10 mouse cellular contexts compared by ENCODE assay signal in genomic region chr14:21748142-21748870, GRCm38 (mm10). TPM values are rescaled to one million over a fixed set of nuclear protein-coding genes. Genes with fewer than 3 reads are reported as not detected.
DNase-seq lines count a peak whose midpoint lies in the region; ATAC-seq and TF ChIP-seq lines count a peak whose summit lies in the region.
"Had no signal": no experiment of that assay in that cellular context is flagged by ENCODE, and none has a peak within 500 bp of the region (broad histone marks: within the 10 kb centered on the region; RNA-seq: fewer than 3 reads in every experiment).

No protein-coding gene starts in this region.

- ATAC-seq in intestine, postnatal 0 days = no peak
- no peak for ATAC-seq in intestine, embryonic 16.5 days
- no peak for ATAC-seq in monocyte, adult 5-6 weeks (replicated peaks; ENCODE audit: insufficient number of reproducible peaks, low FRiP score, low TSS enrichment, poor library complexity, severe bottlenecking)

- WGBS in intestine, postnatal 0 days = 42% methylated on average over 15 of the region's 15 CpGs
- WGBS in intestine, embryonic 16.5 days = 37% methylated on average over 15 of the region's 15 CpGs
- WGBS in thymus, adult 2 months = 47% methylated on average over 15 of the region's 15 CpGs

- TF ChIP-seq POLR2A in thymus, adult 2 months (IDR thresholded peaks at IDR 0.05; ENCODE audit: control insufficient read depth, extremely low read depth, insufficient read depth, low read length, poor library complexity) = no peak

- H3K36me3 ChIP-seq in intestine, postnatal 0 days (ENCODE audit: control insufficient read depth, insufficient read depth) = no peaks in the 10 kb centered on the region
- no peaks in the 10 kb centered on the region for H3K36me3 ChIP-seq in intestine, embryonic 16.5 days (ENCODE audit: control insufficient read depth, insufficient read depth, low read length)
- no peaks in the 10 kb centered on the region for H3K36me3 ChIP-seq in thymus, adult 2 months (ENCODE audit: control insufficient read depth, insufficient read depth, low read length)
- H3K36me3 ChIP-seq: embryonic facial prominence, embryonic 12.5 days had no signal

- H3K27me3 ChIP-seq in intestine, postnatal 0 days (replicated peaks; ENCODE audit: control insufficient read depth, insufficient read depth, low read length) = no peaks in the 10 kb centered on the region
- H3K27me3 ChIP-seq in intestine, embryonic 16.5 days (replicated peaks; ENCODE audit: control insufficient read depth, insufficient read depth, low read length) = no peaks in the 10 kb centered on the region
- no peaks in the 10 kb centered on the region for H3K27me3 ChIP-seq in thymus, adult 2 months (ENCODE audit: control insufficient read depth, insufficient read depth, low read length)
- H3K27me3 ChIP-seq: embryonic facial prominence, embryonic 12.5 days had no signal

- TF ChIP-seq CTCF in intestine, postnatal 0 days (IDR thresholded peaks at IDR 0.05; ENCODE audit: low read depth) = peak; percentile 67
- TF ChIP-seq CTCF in thymus, adult 2 months (IDR thresholded peaks at IDR 0.05; ENCODE audit: borderline replicate concordance, control insufficient read depth, extremely low read depth, insufficient read depth, low read length, poor library complexity) = peak; percentile 20; the same call in 1 of the 2 replicates

- H3K4me2 ChIP-seq in intestine, postnatal 0 days (replicated peaks; ENCODE audit: low read depth) = no peak overlapping the region
- no peak overlapping the region for H3K4me2 ChIP-seq in intestine, embryonic 16.5 days (ENCODE audit: low read depth, low read length)
- H3K4me2 ChIP-seq: embryonic facial prominence, embryonic 12.5 days had no signal

- H3K27ac ChIP-seq in intestine, postnatal 0 days (ENCODE audit: low read depth, low read length) = no peak overlapping the region
- no peak overlapping the region for H3K27ac ChIP-seq in intestine, embryonic 16.5 days (ENCODE audit: low read length)
- no peak overlapping the region for H3K27ac ChIP-seq in thymus, adult 2 months (ENCODE audit: control insufficient read depth, insufficient read depth, low read length)
- H3K27ac ChIP-seq: embryonic facial prominence, embryonic 12.5 days had no signal

- no peak overlapping the region for H3K4me3 ChIP-seq in intestine, postnatal 0 days (ENCODE audit: low read depth, low read length)
- H3K4me3 ChIP-seq in intestine, embryonic 16.5 days (ENCODE audit: low read length) = no peak overlapping the region
- no peak overlapping the region for H3K4me3 ChIP-seq in thymus, adult 2 months (ENCODE audit: control insufficient read depth, insufficient read depth, low read length)
- H3K4me3 ChIP-seq: embryonic facial prominence, embryonic 12.5 days had no signal

- H3K9me3 ChIP-seq in intestine, postnatal 0 days (ENCODE audit: control insufficient read depth) = no peaks in the 10 kb centered on the region
- H3K9me3 ChIP-seq in intestine, embryonic 16.5 days (ENCODE audit: control insufficient read depth, low read length) = no peaks in the 10 kb centered on the region
- H3K9me3 ChIP-seq: embryonic facial prominence, embryonic 12.5 days had no signal

- peaks cover 5% of the 10 kb centered on the region; the same call in 1 of the 2 replicates for H3K4me1 ChIP-seq in intestine, postnatal 0 days (replicated peaks; ENCODE audit: control insufficient read depth, insufficient read depth, low read length)
- H3K4me1 ChIP-seq in intestine, embryonic 16.5 days (ENCODE audit: control insufficient read depth, insufficient read depth, low read length) = peaks cover 12% of the 10 kb centered on the region
- peaks cover 3% of the 10 kb centered on the region; the same call in 1 of the 2 replicates for H3K4me1 ChIP-seq in thymus, adult 2 months (replicated peaks; ENCODE audit: control insufficient read depth, insufficient read depth, low read length)

- peak; percentile 28 for DNase-seq in thymus, adult 2 months
- DNase-seq in thymus, adult 18-20 months = no peak
- peak; percentile 56 for DNase-seq in brain, adult 2 months (ENCODE audit: low read depth, low spot score)
- peak; percentile 48 for DNase-seq in gastrocnemius, postnatal 25 days
- peak; percentile 39 for DNase-seq in lung, postnatal 25 days (ENCODE audit: low spot score)

- no peak overlapping the region for H3K9ac ChIP-seq in intestine, postnatal 0 days (ENCODE audit: low read depth, low read length)
- no peak overlapping the region for H3K9ac ChIP-seq in intestine, embryonic 16.5 days (ENCODE audit: low read depth, low read length)
- H3K9ac ChIP-seq: embryonic facial prominence, embryonic 12.5 days had no signal

RNA-seq across cellular contexts. Expression of gene Samd8, which starts 2.0 kb away (rescaled TPM):
- polyA plus RNA-seq in intestine, postnatal 0 days (2015; fragmentation: Nextera tagmentation; extraction: Ambion mirVana) = 16.3 and 16.4 TPM in 2 replicates
- polyA plus RNA-seq in intestine, embryonic 16.5 days (2015; fragmentation: Nextera tagmentation; extraction: Ambion mirVana) = 11.4 and 12.5 TPM in 2 replicates
- 12.1 and 13.3 TPM in 2 replicates for polyA plus RNA-seq in thymus, adult 2 months (2012; rRNA removed)
- total RNA-seq in gastrocnemius, postnatal 25 days (2021) = 10 to 100 TPM; 35.5 to 43.7 TPM
- 20.8 to 25.1 TPM (median 22.3 TPM) in 3 replicates for total RNA-seq in monocyte, adult 5-6 weeks (2017)

RNA-seq across cellular contexts. Expression of gene Dusp13, which starts 2.7 kb away (rescaled TPM):
- 0.16 and 0.17 TPM in 2 replicates for polyA plus RNA-seq in intestine, postnatal 0 days (2015; fragmentation: Nextera tagmentation; extraction: Ambion mirVana)
- polyA plus RNA-seq in intestine, embryonic 16.5 days (2015; fragmentation: Nextera tagmentation; extraction: Ambion mirVana) = not detected in 2 replicates
- 0.20 and 0.75 TPM in 2 replicates for polyA plus RNA-seq in thymus, adult 2 months (2012; rRNA removed)
- total RNA-seq in gastrocnemius, postnatal 25 days (2021) = 100 to 1,000 TPM; 145 to 174 TPM
- not detected in 3 replicates for total RNA-seq in monocyte, adult 5-6 weeks (2017)
- polyA plus RNA-seq: embryonic facial prominence, embryonic 12.5 days; neural tube, embryonic 14.5 days had no signal

RNA-seq across cellular contexts. Expression of gene Dupd1, which starts 33.9 kb away (rescaled TPM):
- polyA plus RNA-seq in intestine, postnatal 0 days (2015; fragmentation: Nextera tagmentation; extraction: Ambion mirVana) = not detected in 2 replicates
- polyA plus RNA-seq in intestine, embryonic 16.5 days (2015; fragmentation: Nextera tagmentation; extraction: Ambion mirVana) = not detected in 2 replicates
- 0.24 TPM in 1 of 2 replicates, not detected in the other for polyA plus RNA-seq in thymus, adult 2 months (2012; rRNA removed)
- 10 to 100 TPM; 57.7 to 62.2 TPM for total RNA-seq in gastrocnemius, postnatal 25 days (2021)
- 0.58 TPM in 1 of 3 replicates, not detected in the others for total RNA-seq in monocyte, adult 5-6 weeks (2017)

Comparison
In these comparisons a context has a peak if more than half of its experiments do, and no peak if none do; other contexts are left out.
1. DNase-seq: peak in thymus, adult 2 months (single experiment), brain, adult 2 months (single experiment), gastrocnemius, postnatal 25 days (single experiment) and lung, postnatal 25 days (single experiment); none in thymus, adult 18-20 months (0 of 2).